Mouse (Mus musculus) gastrocnemius, postnatal 36 days (tissue): Measurements from ENCODE around the gene Sept4. TPM values are rescaled to one million over a fixed set of nuclear protein-coding genes. Genes with fewer than 3 reads are reported as not detected.

Experiments used
- DNase-seq, 2 experiments: peaks; one replicate each; pipeline ENCODE4 v3.0.0; 2022
- intact Hi-C: fragments of 180-260 bp; cut with DNase I; formaldehyde crosslinking; loops from one replicate; pipeline ENCODE4 v1.15.1; 2025
- total RNA-seq, 2 experiments: library from RNA; stranded (reverse); gene quantifications; 2 replicates each; pipeline ENCODE4 v1.2.3; 2021

The Sept4 gene
- total RNA-seq, 2 experiments from 2014 or later = 11.3 to 11.9 TPM

- intact Hi-C loops = no loop called here
- no peak for DNase-seq
These were observed 27.8 kb downstream of the Sept4 start for GRCm38 (mm10) chr11:87596492-87596891.

GRCm38 (mm10) chr11:87597061-87597460, 28.4 kb downstream of the Sept4 start:
- intact Hi-C loops = no loop called here
- no peak for DNase-seq

GRCm38 (mm10) chr11:87599395-87600089, 30.8 kb downstream of the Sept4 start:
- DNase-seq = no peak
- intact Hi-C loops = no loop called here

- intact Hi-C loops = no loop called here
- no peak for DNase-seq
These were observed 31.7 kb downstream of the Sept4 start for GRCm38 (mm10) chr11:87600322-87600853.

GRCm38 (mm10) chr11:87602234-87602633, 33.5 kb downstream of the Sept4 start:
- intact Hi-C loops = no loop called here
- DNase-seq = no peak

GRCm38 (mm10) chr11:87603571-87603970, 34.9 kb downstream of the Sept4 start:
- intact Hi-C loops = no loop called here

GRCm38 (mm10) chr11:87609264-87609663, 40.6 kb downstream of the Sept4 start:
- DNase-seq = peak in 1 of 2 experiments; percentile 38
- intact Hi-C loops = no loop called here

More at GRCm38 (mm10) chr11:87603571-87603970, 34.9 kb downstream of the Sept4 start:
- DNase-seq = no peak

- intact Hi-C loops = no loop called here
These were observed 42.8 kb downstream of the Sept4 start for GRCm38 (mm10) chr11:87611547-87611946.

GRCm38 (mm10) chr11:87613972-87614371, 45.3 kb downstream of the Sept4 start:
- no peak for DNase-seq
- intact Hi-C loops = no loop called here

More at GRCm38 (mm10) chr11:87611547-87611946, 42.8 kb downstream of the Sept4 start:
- DNase-seq = no peak

GRCm38 (mm10) chr11:87615551-87615950, 46.8 kb downstream of the Sept4 start:
- intact Hi-C loops = no loop called here
- no peak for DNase-seq

GRCm38 (mm10) chr11:87615952-87616351, 47.2 kb downstream of the Sept4 start:
- no peak for DNase-seq
- intact Hi-C loops = no loop called here

GRCm38 (mm10) chr11:87616790-87617474, 48.2 kb downstream of the Sept4 start, which contains the start of gene Hsf5:
Gene Hsf5 (plus strand): TSS chr11:87617164.
- intact Hi-C loops = no loop called here
- DNase-seq = no peak

- DNase-seq = no peak
- intact Hi-C loops = no loop called here
These were observed 48.9 kb downstream of the Sept4 start for GRCm38 (mm10) chr11:87617606-87618005.

GRCm38 (mm10) chr11:87623160-87623559, 54.5 kb downstream of the Sept4 start:
- no peak for DNase-seq
- intact Hi-C loops = no loop called here

- intact Hi-C loops = no loop called here
- no peak for DNase-seq
These were observed 61.2 kb downstream of the Sept4 start for GRCm38 (mm10) chr11:87629859-87630258.

- DNase-seq = no peak
- intact Hi-C loops = no loop called here
These were observed 70.1 kb downstream of the Sept4 start for GRCm38 (mm10) chr11:87638793-87639192.

GRCm38 (mm10) chr11:87639206-87639605, 70.5 kb downstream of the Sept4 start:
- peak; percentile 25 to 44 for DNase-seq
- intact Hi-C loops = no loop called here

Other genes with a start within 250 kb of the Sept4 start
- under 1 TPM; 0.32 to 0.46 TPM for gene Ppm1e, start 209.9 kb upstream of the Sept4 start, total RNA-seq
- under 1 TPM; 0.32 to 0.41 TPM for gene Rad51c, start 163.9 kb upstream of the Sept4 start, total RNA-seq
- gene Tex14, start 163.8 kb upstream of the Sept4 start, total RNA-seq = not detected
- gene Gm11492, start 2.2 kb upstream of the Sept4 start, total RNA-seq = not detected
- gene Mtmr4, start 23.3 kb downstream of the Sept4 start, total RNA-seq = 10 to 100 TPM in 1 of 2 experiments, 1 to 10 TPM in 1; 8.9 to 13.4 TPM
- gene Hsf5, start 48.3 kb downstream of the Sept4 start, total RNA-seq = not detected
- gene Rnf43, start 93.8 kb downstream of the Sept4 start, total RNA-seq = under 1 TPM; 0.15 to 0.38 TPM
- 10 to 100 TPM; 26.8 to 37.6 TPM for gene Supt4a, start 168.6 kb downstream of the Sept4 start, total RNA-seq
- under 1 TPM in 1 of 2 experiments, not detected in 1; 0.13 TPM for gene Tspoap1, start 191.6 kb downstream of the Sept4 start, total RNA-seq
- gene Mpo, start 224.7 kb downstream of the Sept4 start, total RNA-seq = not detected